7 mouse cellular contexts compared by ENCODE assay signal in genomic region chr14:47188475-47188847, GRCm38 (mm10). TPM values are rescaled to one million over a fixed set of nuclear protein-coding genes. Genes with fewer than 3 reads are reported as not detected.
A peak's percentile ranks its signal among the peaks of the same experiment; 100 is the strongest.
DNase-seq lines count a peak whose midpoint lies in the region; ATAC-seq lines count a peak whose summit lies in the region.

No protein-coding gene starts in this region.

- peaks cover 6% of the 10 kb centered on the region for H3K4me1 ChIP-seq in neural tube, embryonic 11.5 days (ENCODE audit: control insufficient read depth, insufficient read depth, low read length)
- H3K4me1 ChIP-seq in erythroblast, embryonic 14.5 days (ENCODE audit: control insufficient read depth): peaks cover 29% of the 10 kb centered on the region
- peaks cover 5% of the 10 kb centered on the region for H3K4me1 ChIP-seq in limb, embryonic 13.5 days
- 0 out of 2 replicates have a peak, but pooled peaks cover 6% of the 10 kb centered on the region for H3K4me1 ChIP-seq in stomach, embryonic 14.5 days (ENCODE audit: control insufficient read depth, insufficient read depth, low read length)

- no peak for DNase-seq in neural tube, embryonic 11.5 days (ENCODE audit: low spot score)
- DNase-seq in neural tube, embryonic 10.5 days (ENCODE audit: extremely low spot score, low spot score): no peak
- no peak for DNase-seq in layer of hippocampus, adult 11-12 months (ENCODE audit: low spot score)
- no peak for DNase-seq in urinary bladder, postnatal 25 days (ENCODE audit: low spot score)

- peak; percentile 29; the same call in 1 of the 2 replicates for ATAC-seq in neural tube, embryonic 11.5 days (ENCODE audit: insufficient read depth, low FRiP score, low TSS enrichment)
- peak; percentile 25; the same call in 1 of the 2 replicates for ATAC-seq in limb, embryonic 13.5 days (ENCODE audit: low FRiP score, low read depth)
- no peak for ATAC-seq in stomach, embryonic 14.5 days (ENCODE audit: insufficient number of reproducible peaks, insufficient read depth, low FRiP score, low read depth)

- no peak overlapping the region for H3K27ac ChIP-seq in neural tube, embryonic 11.5 days (ENCODE audit: low read depth, low read length)
- no peak overlapping the region for H3K27ac ChIP-seq in limb, embryonic 13.5 days
- H3K27ac ChIP-seq in stomach, embryonic 14.5 days (ENCODE audit: low read length): no peak overlapping the region

- no peaks in the 10 kb centered on the region for H3K36me3 ChIP-seq in neural tube, embryonic 11.5 days (ENCODE audit: control insufficient read depth, insufficient read depth, low read length)
- no peaks in the 10 kb centered on the region for H3K36me3 ChIP-seq in erythroblast, embryonic 14.5 days (ENCODE audit: control insufficient read depth)
- H3K36me3 ChIP-seq in limb, embryonic 13.5 days: no peaks in the 10 kb centered on the region
- no peaks in the 10 kb centered on the region for H3K36me3 ChIP-seq in stomach, embryonic 14.5 days (ENCODE audit: control insufficient read depth, insufficient read depth, low read length)

- under 1% methylated on average over 16 of the region's 16 CpGs for WGBS in neural tube, embryonic 11.5 days
- under 1% methylated on average over 16 of the region's 16 CpGs for WGBS in limb, embryonic 13.5 days
- 1% methylated on average over 16 of the region's 16 CpGs for WGBS in stomach, embryonic 14.5 days

- H3K9me3 ChIP-seq in neural tube, embryonic 11.5 days (ENCODE audit: control insufficient read depth, low read length): no peaks in the 10 kb centered on the region; the same call in 1 of the 2 replicates
- no peaks in the 10 kb centered on the region for H3K9me3 ChIP-seq in erythroblast, embryonic 14.5 days (ENCODE audit: control insufficient read depth, low read length)
- no peaks in the 10 kb centered on the region for H3K9me3 ChIP-seq in limb, embryonic 13.5 days
- H3K9me3 ChIP-seq in stomach, embryonic 14.5 days (ENCODE audit: control insufficient read depth, low read depth, low read length): no peaks in the 10 kb centered on the region

- H3K27me3 ChIP-seq in neural tube, embryonic 11.5 days (ENCODE audit: control insufficient read depth, insufficient read depth, low read length): peaks cover 13% of the 10 kb centered on the region
- H3K27me3 ChIP-seq in erythroblast, embryonic 14.5 days (ENCODE audit: control insufficient read depth): peaks cover 29% of the 10 kb centered on the region
- H3K27me3 ChIP-seq in limb, embryonic 13.5 days: peaks cover 23% of the 10 kb centered on the region
- H3K27me3 ChIP-seq in stomach, embryonic 14.5 days (ENCODE audit: control insufficient read depth, insufficient read depth, low read length): 0 out of 2 replicates have a peak, but pooled peaks cover 4% of the 10 kb centered on the region

- H3K4me2 ChIP-seq in neural tube, embryonic 11.5 days (ENCODE audit: low read depth): peak overlapping the region; percentile 90
- peak overlapping the region; percentile 97 for H3K4me2 ChIP-seq in limb, embryonic 13.5 days (replicated peaks)
- peak overlapping the region; percentile 84 for H3K4me2 ChIP-seq in stomach, embryonic 14.5 days (replicated peaks; ENCODE audit: low read depth, low read length)

- H3K9ac ChIP-seq in neural tube, embryonic 11.5 days (ENCODE audit: low read length): peak overlapping the region; percentile 26; the same call in 1 of the 2 replicates
- H3K9ac ChIP-seq in limb, embryonic 13.5 days: peak overlapping the region; percentile 62
- no peak overlapping the region; the same call in 1 of the 2 replicates for H3K9ac ChIP-seq in stomach, embryonic 14.5 days (replicated peaks; ENCODE audit: low read depth, low read length)

- peak overlapping the region; percentile 51 for H3K4me3 ChIP-seq in neural tube, embryonic 11.5 days (ENCODE audit: low read depth, low read length)
- H3K4me3 ChIP-seq in erythroblast, embryonic 14.5 days (replicated peaks): peak overlapping the region; percentile 81
- H3K4me3 ChIP-seq in limb, embryonic 13.5 days: peak overlapping the region; percentile 73
- peak overlapping the region; percentile 55 for H3K4me3 ChIP-seq in stomach, embryonic 14.5 days (ENCODE audit: low read depth, low read length)

RNA-seq across cellular contexts. Expression of gene Gch1, which starts 0.8 kb away (rescaled TPM):
- polyA plus RNA-seq in neural tube, embryonic 11.5 days (2014; fragmentation: Nextera tagmentation; extraction: Ambion mirVana): 2.3 and 2.4 TPM in 2 replicates
- 2.3 and 2.4 TPM in 2 replicates for polyA plus RNA-seq in erythroblast, embryonic 14.5 days (2012)
- polyA plus RNA-seq in limb, embryonic 13.5 days (2015; fragmentation: Nextera tagmentation; extraction: Ambion mirVana): 0.87 and 1.0 TPM in 2 replicates
- 4.5 and 5.2 TPM in 2 replicates for polyA plus RNA-seq in stomach, embryonic 14.5 days (2014; fragmentation: Nextera tagmentation; extraction: Ambion mirVana)
